Mouse (Mus musculus): ENCODE data around the gene Xpot. TPM values are rescaled to one million over a fixed set of nuclear protein-coding genes. Genes with fewer than 3 reads are reported as not detected.

The Xpot gene
- polyA plus RNA-seq (2016; fragmentation: Nextera tagmentation; extraction: Ambion mirVana): 67.8 and 68.8 TPM in 2 replicates

DNA sequence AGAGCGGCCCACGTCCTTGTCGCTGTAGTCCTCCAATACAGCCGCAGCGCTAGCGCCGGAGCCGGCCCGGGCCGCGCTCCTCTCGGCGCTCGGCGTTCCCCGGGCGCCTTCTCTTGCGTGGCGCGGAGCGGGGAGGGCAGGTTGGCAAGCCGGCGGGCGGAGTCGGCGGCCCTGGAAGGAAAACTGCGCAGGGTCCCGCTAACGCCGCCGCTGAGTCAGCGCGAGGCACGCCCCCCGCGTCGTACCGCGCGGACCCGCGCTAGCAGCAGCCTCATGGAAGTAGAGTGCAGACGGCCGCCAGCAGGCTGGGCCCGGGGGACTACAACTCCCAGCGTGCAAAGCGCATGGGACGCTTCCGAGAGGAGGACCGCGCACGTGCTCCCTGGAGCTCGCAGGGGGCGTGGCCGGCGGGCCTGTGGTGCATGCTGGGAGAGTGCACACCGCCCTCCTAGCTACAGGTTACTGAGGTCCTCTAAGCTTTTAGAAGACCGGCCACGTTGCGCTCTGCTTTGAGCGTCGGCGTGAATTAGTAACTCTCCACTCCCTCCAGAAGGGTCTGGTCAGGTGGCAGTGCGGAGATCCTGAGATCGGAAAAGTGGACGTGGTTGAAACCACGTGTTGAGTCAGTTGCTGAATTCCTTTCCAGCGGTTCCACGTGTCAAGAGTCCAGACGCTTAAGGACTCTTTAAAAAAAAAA is at the start of gene Xpot:
Xpot (minus strand) TSS at position 147 of the 697 bp plus-strand sequence.
- H3K9me3 ChIP-seq (replicated peaks): no peaks in the 10 kb centered on the region
- H3K9ac ChIP-seq: peak within 1 kb of the TSS; percentile 97
- H3K4me3 ChIP-seq: peak within 1 kb of the TSS; percentile 94
- no peaks in the 10 kb centered on the region for H3K27me3 ChIP-seq (replicated peaks)
- H3K27ac ChIP-seq: peak within 1 kb of the TSS; percentile 94
- peak within 1 kb of the TSS; percentile 87 for H3K4me2 ChIP-seq
- peak; percentile 99 for ATAC-seq
- H3K4me1 ChIP-seq: peaks cover 26% of the 10 kb centered on the region
- WGBS (ENCODE audit: insufficient replicate concordance): 0% methylated on average over 70 of the region's 70 CpGs
- H3K36me3 ChIP-seq: peaks cover 23% of the 10 kb centered on the region

DNA sequence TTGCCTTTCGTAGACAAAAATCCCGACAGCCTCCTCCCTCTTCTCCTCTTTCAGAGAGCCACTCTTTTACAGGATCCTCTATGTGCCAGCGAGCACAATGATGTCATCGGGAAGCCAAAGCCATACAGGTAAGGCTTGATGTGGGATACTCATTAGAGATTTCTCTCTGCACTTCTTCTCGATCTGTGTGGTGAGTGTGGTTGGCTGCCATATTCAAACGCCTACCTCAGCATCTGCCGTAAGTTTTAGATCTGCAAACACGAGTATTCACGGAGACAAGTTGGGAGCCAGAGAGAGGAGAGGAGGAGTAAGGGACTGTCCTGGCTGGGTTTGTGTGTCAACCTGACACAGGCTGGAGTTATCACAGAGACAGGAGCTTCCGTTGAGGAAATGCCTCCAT is 43.0 kb upstream of the Xpot start:
- no peaks in the 10 kb centered on the region for H3K9me3 ChIP-seq (replicated peaks)
- no peak for ATAC-seq
- no peaks in the 10 kb centered on the region for H3K4me1 ChIP-seq
- WGBS (ENCODE audit: insufficient replicate concordance): 81% methylated on average over 10 of the region's 10 CpGs
- H3K27ac ChIP-seq: no peak overlapping the region
- no peak overlapping the region for H3K4me3 ChIP-seq
- no peaks in the 10 kb centered on the region for H3K27me3 ChIP-seq (replicated peaks)
- H3K4me2 ChIP-seq: no peak overlapping the region
- H3K9ac ChIP-seq: no peak overlapping the region
- H3K36me3 ChIP-seq: no peaks in the 10 kb centered on the region

DNA sequence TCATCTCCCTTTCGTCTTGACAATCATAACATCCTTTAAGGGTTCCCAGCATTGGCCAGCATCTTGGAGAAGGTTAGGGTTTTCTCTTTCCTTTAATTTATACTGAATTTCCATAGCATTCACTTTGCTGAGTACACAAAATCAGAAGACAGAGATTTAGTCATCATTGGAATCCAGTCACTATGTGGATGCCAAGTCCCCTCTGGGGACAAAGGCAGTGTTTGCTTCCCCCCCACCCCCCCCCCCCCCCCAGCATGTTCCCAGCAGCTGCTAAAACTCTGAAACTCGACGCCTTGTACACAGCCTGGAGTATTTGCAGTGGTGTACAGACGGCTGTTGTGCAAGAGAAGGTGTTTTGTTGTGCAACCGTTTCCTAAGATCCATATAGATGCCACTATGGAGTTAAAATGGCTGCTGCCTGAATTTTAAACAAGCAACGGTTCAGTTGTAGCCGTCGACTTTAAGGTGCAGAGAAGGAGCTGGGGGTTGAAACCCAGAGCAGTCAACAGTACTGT is 39.6 kb upstream of the Xpot start:
- Histone ChIP-seq H3K4me2 (no peak overlapping the region), H3K4me3 (no peak overlapping the region), H3K4me1 (no peaks in the 10 kb centered on the region), H3K9me3 (replicated peaks) (no peaks in the 10 kb centered on the region), H3K27ac (no peak overlapping the region), H3K9ac (no peak overlapping the region), H3K36me3 (no peaks in the 10 kb centered on the region), H3K27me3 (replicated peaks) (no peaks in the 10 kb centered on the region)
- WGBS (ENCODE audit: insufficient replicate concordance): 47% methylated on average over 8 of the region's 8 CpGs
- no peak for ATAC-seq

- H3K4me3 ChIP-seq: no peak overlapping the region
- WGBS (ENCODE audit: insufficient replicate concordance): 69% methylated on average over 13 of the region's 13 CpGs
- no peak overlapping the region for H3K27ac ChIP-seq
- H3K4me2 ChIP-seq: no peak overlapping the region
- H3K36me3 ChIP-seq: no peaks in the 10 kb centered on the region
- no peak for ATAC-seq
- H3K4me1 ChIP-seq: no peaks in the 10 kb centered on the region
- H3K27me3 ChIP-seq (replicated peaks): no peaks in the 10 kb centered on the region
- H3K9ac ChIP-seq: no peak overlapping the region
- no peaks in the 10 kb centered on the region for H3K9me3 ChIP-seq (replicated peaks)
Observed at GRCm38 (mm10) chr10:121663599-121663998, 37.5 kb upstream of the Xpot start.

GRCm38 (mm10) chr10:121662711-121663110 is 36.6 kb upstream of the Xpot start:
- Histone ChIP-seq H3K36me3 (no peaks in the 10 kb centered on the region), H3K4me2 (no peak overlapping the region), H3K9ac (no peak overlapping the region), H3K4me1 (no peaks in the 10 kb centered on the region), H3K27ac (no peak overlapping the region), H3K9me3 (replicated peaks) (no peaks in the 10 kb centered on the region), H3K27me3 (replicated peaks) (no peaks in the 10 kb centered on the region), H3K4me3 (no peak overlapping the region)
- ATAC-seq: no peak
- WGBS (ENCODE audit: insufficient replicate concordance): 67% methylated on average over 2 of the region's 2 CpGs

DNA sequence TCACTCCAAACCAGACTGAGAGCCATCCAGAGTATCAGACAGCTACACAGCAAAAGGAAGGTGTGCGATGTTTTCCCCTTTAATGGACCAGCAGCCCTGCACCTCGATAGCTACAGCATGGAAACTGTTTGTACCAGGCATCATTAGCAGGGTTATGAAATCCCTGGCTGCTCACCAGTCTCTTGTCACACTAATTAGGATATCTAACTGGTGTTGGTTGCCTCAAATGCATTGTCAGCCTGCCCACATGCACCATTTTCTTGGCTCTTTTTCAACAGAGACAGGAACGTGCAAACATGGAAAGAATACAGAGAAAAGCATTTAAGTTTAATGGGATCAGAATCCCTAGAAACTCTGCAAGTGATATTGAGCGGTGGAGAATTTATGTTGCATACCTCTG is 29.8 kb upstream of the Xpot start:
- no peak for ATAC-seq
- WGBS (ENCODE audit: insufficient replicate concordance): 73% methylated on average over 4 of the region's 4 CpGs
- Histone ChIP-seq H3K27me3 (replicated peaks) (no peaks in the 10 kb centered on the region), H3K9me3 (replicated peaks) (no peaks in the 10 kb centered on the region), H3K9ac (no peak overlapping the region), H3K36me3 (no peaks in the 10 kb centered on the region), H3K4me2 (no peak overlapping the region), H3K4me3 (no peak overlapping the region), H3K27ac (no peak overlapping the region), H3K4me1 (no peaks in the 10 kb centered on the region)

DNA sequence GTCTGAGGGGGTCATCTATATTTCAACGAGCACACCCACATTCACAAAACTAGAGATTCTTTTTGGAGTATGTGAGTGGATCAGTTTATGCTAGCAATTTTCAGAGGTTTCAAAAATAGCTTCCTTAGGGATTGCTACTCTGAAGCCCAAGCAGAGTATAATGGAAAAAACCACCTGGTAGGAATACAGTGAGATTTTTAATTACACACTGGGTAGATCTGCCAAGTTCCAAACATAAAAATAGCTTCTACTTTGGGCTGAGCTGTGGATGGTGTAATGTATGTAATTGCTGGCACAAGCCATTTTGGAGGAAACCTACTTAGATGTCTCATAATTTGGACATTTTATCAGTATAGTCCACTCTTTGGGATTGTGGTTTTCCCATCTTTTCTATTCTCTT is 26.9 kb upstream of the Xpot start:
- H3K27me3 ChIP-seq (replicated peaks): no peaks in the 10 kb centered on the region
- H3K9me3 ChIP-seq (replicated peaks): no peaks in the 10 kb centered on the region
- 56% methylated on average over 1 of the region's 1 CpGs for WGBS (ENCODE audit: insufficient replicate concordance)
- no peaks in the 10 kb centered on the region for H3K36me3 ChIP-seq
- no peaks in the 10 kb centered on the region for H3K4me1 ChIP-seq
- no peak overlapping the region for H3K9ac ChIP-seq
- no peak overlapping the region for H3K27ac ChIP-seq
- ATAC-seq: no peak
- no peak overlapping the region for H3K4me3 ChIP-seq
- H3K4me2 ChIP-seq: no peak overlapping the region

GRCm38 (mm10) chr10:121646294-121646693 is 20.2 kb upstream of the Xpot start:
- H3K27me3 ChIP-seq (replicated peaks): peaks cover 32% of the 10 kb centered on the region
- H3K9ac ChIP-seq: no peak overlapping the region
- H3K9me3 ChIP-seq (replicated peaks): no peaks in the 10 kb centered on the region
- no peak overlapping the region for H3K4me3 ChIP-seq
- H3K36me3 ChIP-seq: no peaks in the 10 kb centered on the region
- H3K4me2 ChIP-seq: no peak overlapping the region
- WGBS (ENCODE audit: insufficient replicate concordance): 9% methylated on average over 6 of the region's 6 CpGs
- no peak for ATAC-seq
- peaks cover 11% of the 10 kb centered on the region for H3K4me1 ChIP-seq
- H3K27ac ChIP-seq: no peak overlapping the region

- ATAC-seq: no peak
- Histone ChIP-seq H3K4me1 (peaks cover 17% of the 10 kb centered on the region), H3K4me3 (peak overlapping the region; percentile 60), H3K27ac (no peak overlapping the region), H3K4me2 (peak overlapping the region; percentile 91), H3K36me3 (no peaks in the 10 kb centered on the region), H3K9me3 (replicated peaks) (no peaks in the 10 kb centered on the region), H3K27me3 (replicated peaks) (peaks cover 47% of the 10 kb centered on the region), H3K9ac (peak overlapping the region; percentile 50; the same call in 1 of the 2 replicates)
- WGBS (ENCODE audit: insufficient replicate concordance): 7% methylated on average over 28 of the region's 28 CpGs
Observed at GRCm38 (mm10) chr10:121642054-121642947, 16.2 kb upstream of the Xpot start.

- Histone ChIP-seq H3K4me2 (peak within 1 kb of the TSS; percentile 91), H3K36me3 (no peaks in the 10 kb centered on the region), H3K9ac (peak within 1 kb of the TSS; percentile 50), H3K27me3 (replicated peaks) (peaks cover 47% of the 10 kb centered on the region), H3K4me3 (peak within 1 kb of the TSS; percentile 60), H3K4me1 (peaks cover 17% of the 10 kb centered on the region), H3K9me3 (replicated peaks) (no peaks in the 10 kb centered on the region), H3K27ac (no peak within 1 kb of the TSS)
- under 1% methylated on average over 69 of the region's 69 CpGs for WGBS (ENCODE audit: insufficient replicate concordance)
- ATAC-seq: peak; percentile 36; the same call in 1 of the 2 replicates
Observed at GRCm38 (mm10) chr10:121641272-121642053, 15.3 kb upstream of the Xpot start, which contains the start of gene D930020B18Rik. TSS of gene D930020B18Rik (plus strand) at chr10:121641588.

- WGBS (ENCODE audit: insufficient replicate concordance): 19% methylated on average over 10 of the region's 10 CpGs
- H3K9me3 ChIP-seq (replicated peaks): no peaks in the 10 kb centered on the region
- H3K4me1 ChIP-seq: peaks cover 17% of the 10 kb centered on the region
- no peak for ATAC-seq
- peak overlapping the region; percentile 60 for H3K4me3 ChIP-seq
- peaks cover 47% of the 10 kb centered on the region for H3K27me3 ChIP-seq (replicated peaks)
- no peak overlapping the region for H3K9ac ChIP-seq
- H3K27ac ChIP-seq: no peak overlapping the region
- peak overlapping the region; percentile 91 for H3K4me2 ChIP-seq
- no peaks in the 10 kb centered on the region for H3K36me3 ChIP-seq
Observed at GRCm38 (mm10) chr10:121640944-121641271, 14.8 kb upstream of the Xpot start.

Measured in liver, embryonic 12.5 days (tissue).